Comparison of ENCODE assay signal across 8 mouse cellular contexts in the genomic region with DNA sequence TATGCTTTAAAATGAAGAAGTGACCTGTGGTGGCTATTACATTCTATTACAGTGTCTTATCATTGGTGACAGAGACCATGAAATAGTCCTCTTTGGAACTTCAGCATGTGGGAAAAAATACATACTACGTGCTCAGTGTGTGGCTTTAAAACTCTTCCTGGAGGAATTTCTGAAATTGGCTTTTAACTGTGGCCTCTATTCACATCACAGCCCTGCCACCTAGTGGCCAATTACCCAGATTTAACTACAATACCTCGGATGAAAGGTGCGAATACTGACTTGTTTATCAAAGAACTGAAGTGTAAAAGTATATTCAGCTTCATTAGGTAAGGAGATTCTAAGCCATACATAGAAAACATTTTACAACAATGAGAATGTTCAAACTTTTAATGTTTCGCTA. TPM values are rescaled to one million over a fixed set of nuclear protein-coding genes. Genes with fewer than 3 reads are reported as not detected.
A peak's percentile ranks its signal among the peaks of the same experiment; 100 is the strongest.
DNase-seq lines count a peak whose midpoint lies in the region; ATAC-seq and TF ChIP-seq lines count a peak whose summit lies in the region.

No protein-coding gene starts in this region.

- H3K9ac ChIP-seq in intestine, postnatal 0 days (ENCODE audit: low read depth, low read length), result no peak overlapping the region

- no peak overlapping the region for H3K4me3 ChIP-seq in intestine, postnatal 0 days (ENCODE audit: low read depth, low read length)

- ATAC-seq in intestine, postnatal 0 days, result no peak

- WGBS in intestine, postnatal 0 days, result 11% methylated on average over 4 of the region's 4 CpGs

- intact Hi-C loops in left cerebral cortex, postnatal 4 days (cut with DNase I), result loop anchor here (5.0 to 10.0 kb wide), 3 partner anchors 305 to 685 kb away; a partner anchor contains a TSS

- no peak overlapping the region for H3K27ac ChIP-seq in intestine, postnatal 0 days (ENCODE audit: low read depth, low read length)

- no peak overlapping the region for H3K4me2 ChIP-seq in intestine, postnatal 0 days (replicated peaks; ENCODE audit: low read depth)

- TF ChIP-seq CTCF in intestine, postnatal 0 days (IDR thresholded peaks at IDR 0.05; ENCODE audit: low read depth), result peak; percentile 83

- H3K27me3 ChIP-seq in intestine, postnatal 0 days (replicated peaks; ENCODE audit: control insufficient read depth, insufficient read depth, low read length), result no peaks in the 10 kb centered on the region

- H3K9me3 ChIP-seq in intestine, postnatal 0 days (ENCODE audit: control insufficient read depth), result no peaks in the 10 kb centered on the region

- H3K36me3 ChIP-seq in intestine, postnatal 0 days (ENCODE audit: control insufficient read depth, insufficient read depth), result no peaks in the 10 kb centered on the region

- H3K4me1 ChIP-seq in intestine, postnatal 0 days (replicated peaks; ENCODE audit: control insufficient read depth, insufficient read depth, low read length), result no peaks in the 10 kb centered on the region; the same call in 1 of the 2 replicates

- peak; percentile 25 for DNase-seq in gastrocnemius, adult 18-20 months (ENCODE audit: low spot score)
- DNase-seq in gastrocnemius, adult 8-10 months (ENCODE audit: low spot score in 2 of 2), result no peak
- DNase-seq in CD4-positive helper T cell, adult 2 months (ENCODE audit: low read depth, low spot score), result peak; percentile 27
- DNase-seq in adrenal gland, postnatal 36 days, result peak; percentile 63 to 67
- peak; percentile 27 for DNase-seq in fibroblast of lung, adult 2 months (ENCODE audit: low read depth)
- DNase-seq in left cerebral cortex, postnatal 4 days, result peak; percentile 64
- peak; percentile 21 for DNase-seq in retina, postnatal 7 days (ENCODE audit: low read depth, low spot score)

RNA-seq across cellular contexts. Expression of a gene that starts 29.0 kb away (rescaled TPM):
- 10 to 100 TPM; 10.9 to 11.0 TPM for total RNA-seq in gastrocnemius, adult 18-20 months (2021)
- 10 to 100 TPM in 3 of 4 experiments, 1 to 10 TPM in 1; 7.6 to 12.3 (median 10.8) TPM for total RNA-seq in gastrocnemius, adult 8-10 months (2022)
- total RNA-seq in adrenal gland, postnatal 36 days (2021), result 10 to 100 TPM; 23.8 to 29.9 TPM
- polyA plus RNA-seq in intestine, postnatal 0 days (2015; fragmentation: Nextera tagmentation; extraction: Ambion mirVana), result 98.5 and 99.8 TPM in 2 replicates
- 10 to 100 TPM; 40.8 to 46.0 TPM for total RNA-seq in left cerebral cortex, postnatal 4 days (2021)

RNA-seq across cellular contexts. Expression of a gene that starts 46.8 kb away (rescaled TPM):
- not detected for total RNA-seq in gastrocnemius, adult 18-20 months (2021)
- not detected for total RNA-seq in gastrocnemius, adult 8-10 months (2022)
- total RNA-seq in adrenal gland, postnatal 36 days (2021), result not detected
- not detected in 2 replicates for polyA plus RNA-seq in intestine, postnatal 0 days (2015; fragmentation: Nextera tagmentation; extraction: Ambion mirVana)
- not detected for total RNA-seq in left cerebral cortex, postnatal 4 days (2021)

Comparison
In these comparisons a context has a peak if more than half of its experiments do, and no peak if none do; other contexts are left out.
1. DNase-seq: peak in gastrocnemius, adult 18-20 months (single experiment), CD4-positive helper T cell, adult 2 months (single experiment), adrenal gland, postnatal 36 days (2 of 2), fibroblast of lung, adult 2 months (single experiment), left cerebral cortex, postnatal 4 days (single experiment) and retina, postnatal 7 days (single experiment); none in gastrocnemius, adult 8-10 months (0 of 2).